Mouse (Mus musculus) megakaryocyte, embryonic 14.5 days (primary cell): Measurements from ENCODE around the gene Ncor2.

Experiments used
- FLI1 ChIP-seq: IDR thresholded peaks from 2 replicates; pipeline ENCODE4 v1.6.1; 2012; ENCODE audit warnings: low read length, inconsistent platforms, mixed read lengths
- GATA1 ChIP-seq: IDR thresholded peaks from 3 replicates; pipeline ENCODE4 v1.6.1; 2012; ENCODE audit warnings: mixed read lengths, low read length, inconsistent platforms, borderline replicate concordance

GRCm38 (mm10) chr5:124992323-124992722 lies 186.7 kb downstream of the Ncor2 start:
- no peak for TF ChIP-seq GATA1
- TF ChIP-seq FLI1 = no peak
